Mouse (Mus musculus): ENCODE data around the gene Mcm6. TPM values are rescaled to one million over a fixed set of nuclear protein-coding genes. Genes with fewer than 3 reads are reported as not detected.

Mcm6 gene
- polyA plus RNA-seq, 1 experiment from 2014 or later, result 240 TPM

- ATAC-seq (ENCODE audit: low read depth), result no peak
These were observed 44.8 kb downstream of the Mcm6 start for GRCm38 (mm10) chr1:128314665-128315064.

GRCm38 (mm10) chr1:128309043-128309442, 50.4 kb downstream of the Mcm6 start:
- H3K4me2 ChIP-seq (ENCODE audit: low read depth, low read length), result no peak overlapping the region
- no peaks in the 10 kb centered on the region for H3K36me3 ChIP-seq (ENCODE audit: control insufficient read depth, insufficient read depth, low read length)
- no peaks in the 10 kb centered on the region for H3K9me3 ChIP-seq (ENCODE audit: control insufficient read depth, low read length)
- no peak for ATAC-seq (ENCODE audit: low read depth)
- WGBS, result 81% methylated on average over 3 of the region's 3 CpGs
- H3K27me3 ChIP-seq (ENCODE audit: control insufficient read depth, insufficient read depth, low read depth, low read length), result no peaks in the 10 kb centered on the region
- no peak overlapping the region for H3K4me3 ChIP-seq (ENCODE audit: low read length)
- no peak overlapping the region for H3K27ac ChIP-seq (ENCODE audit: low read length)
- no peak overlapping the region for H3K9ac ChIP-seq (ENCODE audit: low read length)
- H3K4me1 ChIP-seq (replicated peaks; ENCODE audit: control insufficient read depth, insufficient read depth, low read length), result no peaks in the 10 kb centered on the region

More at GRCm38 (mm10) chr1:128314665-128315064, 44.8 kb downstream of the Mcm6 start:
- Histone ChIP-seq H3K9me3 (ENCODE audit: control insufficient read depth, low read length) (no peaks in the 10 kb centered on the region), H3K27ac (ENCODE audit: low read length) (no peak overlapping the region), H3K4me1 (replicated peaks; ENCODE audit: control insufficient read depth, insufficient read depth, low read length) (no peaks in the 10 kb centered on the region), H3K4me2 (ENCODE audit: low read depth, low read length) (no peak overlapping the region), H3K36me3 (ENCODE audit: control insufficient read depth, insufficient read depth, low read length) (no peaks in the 10 kb centered on the region), H3K27me3 (ENCODE audit: control insufficient read depth, insufficient read depth, low read depth, low read length) (no peaks in the 10 kb centered on the region), H3K9ac (ENCODE audit: low read length) (no peak overlapping the region), H3K4me3 (ENCODE audit: low read length) (no peak overlapping the region)
- 53% methylated on average over 4 of the region's 4 CpGs for WGBS

GRCm38 (mm10) chr1:128303900-128304299, 55.6 kb downstream of the Mcm6 start:
- Histone ChIP-seq H3K9ac (ENCODE audit: low read length) (no peak overlapping the region), H3K27ac (ENCODE audit: low read length) (no peak overlapping the region), H3K4me1 (replicated peaks; ENCODE audit: control insufficient read depth, insufficient read depth, low read length) (no peaks in the 10 kb centered on the region), H3K36me3 (ENCODE audit: control insufficient read depth, insufficient read depth, low read length) (no peaks in the 10 kb centered on the region), H3K4me2 (ENCODE audit: low read depth, low read length) (no peak overlapping the region), H3K9me3 (ENCODE audit: control insufficient read depth, low read length) (no peaks in the 10 kb centered on the region), H3K27me3 (ENCODE audit: control insufficient read depth, insufficient read depth, low read depth, low read length) (no peaks in the 10 kb centered on the region), H3K4me3 (ENCODE audit: low read length) (no peak overlapping the region)
- 88% methylated on average over 16 of the region's 16 CpGs for WGBS
- no peak for ATAC-seq (ENCODE audit: low read depth)

- no peaks in the 10 kb centered on the region for H3K36me3 ChIP-seq (ENCODE audit: control insufficient read depth, insufficient read depth, low read length)
- H3K4me3 ChIP-seq (ENCODE audit: low read length), result no peak overlapping the region
- no peaks in the 10 kb centered on the region for H3K9me3 ChIP-seq (ENCODE audit: control insufficient read depth, low read length)
- no peak overlapping the region for H3K4me2 ChIP-seq (ENCODE audit: low read depth, low read length)
- H3K4me1 ChIP-seq (replicated peaks; ENCODE audit: control insufficient read depth, insufficient read depth, low read length), result no peaks in the 10 kb centered on the region
- ATAC-seq (ENCODE audit: low read depth), result no peak
- no peak overlapping the region for H3K9ac ChIP-seq (ENCODE audit: low read length)
- no peaks in the 10 kb centered on the region for H3K27me3 ChIP-seq (ENCODE audit: control insufficient read depth, insufficient read depth, low read depth, low read length)
- no peak overlapping the region for H3K27ac ChIP-seq (ENCODE audit: low read length)
- WGBS, result 73% methylated on average over 5 of the region's 5 CpGs
These were observed 63.5 kb downstream of the Mcm6 start for GRCm38 (mm10) chr1:128295717-128296528.

GRCm38 (mm10) chr1:128295296-128295695, 64.2 kb downstream of the Mcm6 start:
- no peak for ATAC-seq (ENCODE audit: low read depth)

GRCm38 (mm10) chr1:128293524-128293923, 65.9 kb downstream of the Mcm6 start:
- Histone ChIP-seq H3K27me3 (ENCODE audit: control insufficient read depth, insufficient read depth, low read depth, low read length) (no peaks in the 10 kb centered on the region), H3K4me2 (ENCODE audit: low read depth, low read length) (no peak overlapping the region), H3K4me1 (replicated peaks; ENCODE audit: control insufficient read depth, insufficient read depth, low read length) (no peaks in the 10 kb centered on the region), H3K36me3 (ENCODE audit: control insufficient read depth, insufficient read depth, low read length) (no peaks in the 10 kb centered on the region), H3K9ac (ENCODE audit: low read length) (no peak overlapping the region), H3K27ac (ENCODE audit: low read length) (no peak overlapping the region), H3K4me3 (ENCODE audit: low read length) (no peak overlapping the region), H3K9me3 (ENCODE audit: control insufficient read depth, low read length) (no peaks in the 10 kb centered on the region)
- ATAC-seq (ENCODE audit: low read depth), result no peak
- WGBS, result 80% methylated on average over 12 of the region's 12 CpGs

More at GRCm38 (mm10) chr1:128295296-128295695, 64.2 kb downstream of the Mcm6 start:
- Histone ChIP-seq H3K4me2 (ENCODE audit: low read depth, low read length) (no peak overlapping the region), H3K9ac (ENCODE audit: low read length) (no peak overlapping the region), H3K27ac (ENCODE audit: low read length) (no peak overlapping the region), H3K4me1 (replicated peaks; ENCODE audit: control insufficient read depth, insufficient read depth, low read length) (no peaks in the 10 kb centered on the region), H3K9me3 (ENCODE audit: control insufficient read depth, low read length) (no peaks in the 10 kb centered on the region), H3K27me3 (ENCODE audit: control insufficient read depth, insufficient read depth, low read depth, low read length) (no peaks in the 10 kb centered on the region), H3K4me3 (ENCODE audit: low read length) (no peak overlapping the region), H3K36me3 (ENCODE audit: control insufficient read depth, insufficient read depth, low read length) (no peaks in the 10 kb centered on the region)
- WGBS, result 57% methylated on average over 8 of the region's 8 CpGs

- no peak overlapping the region for H3K27ac ChIP-seq (ENCODE audit: low read length)
- no peak overlapping the region for H3K4me2 ChIP-seq (ENCODE audit: low read depth, low read length)
- no peaks in the 10 kb centered on the region for H3K4me1 ChIP-seq (replicated peaks; ENCODE audit: control insufficient read depth, insufficient read depth, low read length)
- no peaks in the 10 kb centered on the region for H3K36me3 ChIP-seq (ENCODE audit: control insufficient read depth, insufficient read depth, low read length)
- H3K4me3 ChIP-seq (ENCODE audit: low read length), result no peak overlapping the region
- ATAC-seq (ENCODE audit: low read depth), result no peak
- H3K27me3 ChIP-seq (ENCODE audit: control insufficient read depth, insufficient read depth, low read depth, low read length), result no peaks in the 10 kb centered on the region
- WGBS, result 85% methylated on average over 5 of the region's 5 CpGs
- H3K9ac ChIP-seq (ENCODE audit: low read length), result no peak overlapping the region
- no peaks in the 10 kb centered on the region for H3K9me3 ChIP-seq (ENCODE audit: control insufficient read depth, low read length)
These were observed 69.2 kb downstream of the Mcm6 start for GRCm38 (mm10) chr1:128290295-128290694.

GRCm38 (mm10) chr1:128285136-128285535, 74.3 kb downstream of the Mcm6 start:
- 87% methylated on average over 9 of the region's 9 CpGs for WGBS
- Histone ChIP-seq H3K27ac (ENCODE audit: low read length) (no peak overlapping the region), H3K9ac (ENCODE audit: low read length) (no peak overlapping the region), H3K4me1 (replicated peaks; ENCODE audit: control insufficient read depth, insufficient read depth, low read length) (no peaks in the 10 kb centered on the region), H3K9me3 (ENCODE audit: control insufficient read depth, low read length) (no peaks in the 10 kb centered on the region), H3K4me2 (ENCODE audit: low read depth, low read length) (no peak overlapping the region), H3K27me3 (ENCODE audit: control insufficient read depth, insufficient read depth, low read depth, low read length) (no peaks in the 10 kb centered on the region), H3K4me3 (ENCODE audit: low read length) (no peak overlapping the region), H3K36me3 (ENCODE audit: control insufficient read depth, insufficient read depth, low read length) (peaks cover 7% of the 10 kb centered on the region)
- ATAC-seq (ENCODE audit: low read depth), result no peak

GRCm38 (mm10) chr1:128284157-128284690, 75.2 kb downstream of the Mcm6 start:
- ATAC-seq (ENCODE audit: low read depth), result no peak
- Histone ChIP-seq H3K4me1 (replicated peaks; ENCODE audit: control insufficient read depth, insufficient read depth, low read length) (no peaks in the 10 kb centered on the region), H3K4me3 (ENCODE audit: low read length) (no peak overlapping the region), H3K27me3 (ENCODE audit: control insufficient read depth, insufficient read depth, low read depth, low read length) (no peaks in the 10 kb centered on the region), H3K9me3 (ENCODE audit: control insufficient read depth, low read length) (no peaks in the 10 kb centered on the region), H3K9ac (ENCODE audit: low read length) (no peak overlapping the region), H3K27ac (ENCODE audit: low read length) (no peak overlapping the region), H3K36me3 (ENCODE audit: control insufficient read depth, insufficient read depth, low read length) (peaks cover 15% of the 10 kb centered on the region), H3K4me2 (ENCODE audit: low read depth, low read length) (no peak overlapping the region)
- WGBS, result 77% methylated on average over 8 of the region's 8 CpGs
